Mouse (Mus musculus): ENCODE data around the gene Cpm.
A peak's percentile ranks its signal among the peaks of the same experiment; 100 is the strongest.

Gene Cpm

DNA sequence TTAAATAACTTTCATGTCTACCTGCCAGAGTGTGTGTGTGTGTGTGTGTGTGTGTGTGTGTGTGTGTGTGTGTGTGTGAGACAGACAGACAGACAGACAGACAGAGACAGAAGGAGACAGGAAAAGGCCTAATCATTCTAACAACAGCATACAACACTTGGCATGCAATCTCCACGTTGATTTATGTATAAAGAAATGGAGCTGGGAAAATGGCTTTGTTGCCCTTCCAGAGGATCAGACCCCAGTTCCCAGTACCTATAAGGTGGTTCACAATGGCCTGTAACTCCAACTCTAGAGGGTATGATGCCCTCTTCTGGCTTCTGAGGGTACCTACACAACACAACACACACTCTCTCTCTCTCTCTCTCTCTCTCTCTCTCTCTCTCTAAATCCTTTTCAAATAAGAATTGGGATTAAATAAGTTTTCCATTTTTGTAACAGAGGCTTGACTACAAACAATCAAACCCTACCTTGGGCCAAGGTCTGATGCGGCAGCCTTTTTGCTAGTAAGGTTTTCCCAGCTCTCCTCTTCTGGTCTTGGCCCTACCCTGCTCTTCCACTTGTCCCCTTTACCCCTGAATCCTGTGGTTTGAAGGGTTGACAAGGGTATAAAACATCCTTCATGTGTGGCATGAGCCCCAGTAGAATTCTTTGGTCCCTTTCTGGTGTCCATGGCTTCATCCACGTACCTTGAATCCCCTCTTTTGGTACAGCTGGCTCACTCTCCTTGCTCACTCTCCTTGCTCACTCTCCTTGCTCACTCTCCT is 6.7 kb downstream of the Cpm start:
- DNase-seq (ENCODE audit: low spot score): no peak

DNA sequence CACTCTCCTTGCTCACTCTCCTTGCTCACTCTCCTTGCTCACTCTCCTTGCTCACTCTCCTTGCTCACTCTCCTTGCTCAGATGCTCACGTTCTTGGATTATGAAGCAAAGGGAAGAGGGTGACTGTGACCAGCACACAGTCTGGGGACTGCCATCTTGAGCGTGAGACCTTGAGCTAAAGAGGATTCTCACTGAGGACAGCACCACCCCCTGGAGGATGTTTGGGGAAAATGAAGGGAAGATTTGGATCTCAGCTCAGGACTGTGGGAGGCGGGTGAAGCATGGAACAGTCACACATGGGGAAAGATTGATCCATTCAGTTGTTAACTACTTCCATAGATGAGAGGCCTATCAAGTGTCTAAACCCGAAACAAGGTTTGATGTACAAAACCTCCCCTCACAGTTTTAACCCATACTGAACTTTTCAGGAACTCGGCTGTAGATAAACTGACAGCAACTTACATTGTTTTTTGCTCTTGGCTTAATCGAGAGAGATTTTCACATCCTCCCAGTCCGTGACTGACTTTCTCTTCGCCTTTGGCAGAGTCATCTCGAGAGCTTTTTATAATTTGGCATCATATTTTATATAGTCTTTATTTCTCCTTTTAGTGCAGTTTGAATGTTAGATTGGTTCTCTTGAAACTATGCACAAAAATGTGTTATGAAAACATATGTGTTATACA is 7.9 kb downstream of the Cpm start:
- no peak for DNase-seq (ENCODE audit: low spot score)

DNA sequence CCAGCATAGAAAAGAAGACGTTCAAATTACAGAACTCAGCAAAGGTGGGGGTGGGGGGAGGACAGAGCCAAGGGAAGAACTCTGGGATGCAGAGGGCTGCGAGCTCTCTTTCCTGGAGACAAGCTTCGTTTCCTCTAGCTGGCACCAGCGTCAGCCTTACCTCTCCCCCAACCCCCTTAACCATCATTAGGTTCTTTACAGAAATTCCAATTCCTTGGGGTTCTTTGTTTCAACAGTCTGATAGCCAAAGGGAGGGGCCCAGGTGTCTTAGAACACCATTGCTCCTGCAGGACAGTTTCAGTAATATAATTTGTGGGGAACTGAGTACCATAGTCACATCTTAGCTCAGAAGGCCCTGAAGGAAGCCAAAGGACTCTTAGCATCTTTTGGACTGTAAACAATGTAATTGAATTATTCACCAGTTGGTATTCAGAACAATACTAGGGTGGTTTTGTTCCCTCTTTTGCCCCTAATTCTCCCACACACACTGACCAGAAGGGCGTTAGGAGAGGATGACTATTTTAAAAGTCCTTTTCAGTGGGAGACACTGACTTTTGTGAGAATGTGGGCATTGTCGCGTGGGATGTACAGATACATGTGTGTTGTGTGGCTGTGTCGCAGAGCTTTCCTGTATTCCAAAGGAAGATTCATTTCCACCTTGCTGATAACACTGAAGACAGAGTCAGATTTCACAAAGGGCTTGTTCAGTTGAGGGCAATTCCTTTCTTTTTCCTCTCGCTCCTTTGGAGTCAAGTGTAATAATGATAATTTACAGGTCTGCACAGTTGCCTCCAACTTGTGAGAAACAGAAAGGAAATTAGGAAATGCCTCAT is 8.7 kb downstream of the Cpm start:
- no peak for DNase-seq (ENCODE audit: low spot score)

DNA sequence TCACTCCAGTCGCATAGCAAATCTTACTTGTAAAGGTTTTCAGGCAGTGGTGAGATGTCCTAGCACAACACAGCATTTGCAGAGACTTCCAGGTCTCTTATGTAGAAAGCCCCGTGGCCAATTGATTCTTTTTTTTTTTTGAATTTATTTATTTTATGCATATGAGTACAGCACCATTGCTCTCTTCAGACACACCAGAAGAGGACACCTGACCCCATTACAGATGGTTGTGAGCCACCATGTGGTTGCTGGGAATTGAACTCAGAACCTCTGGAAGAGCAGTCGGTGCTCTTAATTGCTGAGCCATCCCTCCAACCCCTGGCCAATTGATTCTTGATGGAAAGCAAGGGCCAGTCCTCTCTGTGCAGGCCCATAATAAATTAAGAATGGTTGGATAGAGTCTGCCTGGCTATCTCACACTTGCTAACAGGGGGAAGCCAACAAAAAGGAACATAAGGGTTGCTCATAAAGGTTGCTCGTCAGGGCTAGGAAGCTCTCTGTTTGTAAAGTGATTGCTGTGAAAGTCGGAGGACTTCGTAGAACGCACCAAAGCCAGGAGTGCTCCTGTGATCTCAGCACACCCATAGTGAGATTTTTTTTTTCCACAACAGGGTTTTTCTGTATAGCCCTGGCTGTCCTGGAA is 9.4 kb downstream of the Cpm start:
- no peak for DNase-seq (ENCODE audit: low spot score)

DNA sequence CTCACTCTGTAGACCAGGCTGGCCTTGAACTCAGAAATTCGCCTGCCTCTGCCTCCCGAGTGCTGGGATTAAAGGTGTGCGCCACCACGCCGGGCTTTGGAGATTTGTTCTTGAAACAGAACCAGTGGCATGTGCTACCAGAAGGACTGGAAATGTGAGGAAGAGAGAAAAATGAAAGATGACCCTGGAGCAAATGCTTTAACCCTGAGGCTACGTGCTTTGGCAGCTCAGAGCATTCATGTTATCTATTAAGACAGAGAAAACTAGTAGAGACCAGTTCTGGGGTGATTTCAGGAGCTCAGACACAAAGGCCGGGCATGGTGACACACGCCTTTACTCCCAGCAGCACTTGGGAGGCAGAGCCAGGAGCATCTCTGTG is 9.9 kb downstream of the Cpm start:
- no peak for DNase-seq (ENCODE audit: low spot score)

DNA sequence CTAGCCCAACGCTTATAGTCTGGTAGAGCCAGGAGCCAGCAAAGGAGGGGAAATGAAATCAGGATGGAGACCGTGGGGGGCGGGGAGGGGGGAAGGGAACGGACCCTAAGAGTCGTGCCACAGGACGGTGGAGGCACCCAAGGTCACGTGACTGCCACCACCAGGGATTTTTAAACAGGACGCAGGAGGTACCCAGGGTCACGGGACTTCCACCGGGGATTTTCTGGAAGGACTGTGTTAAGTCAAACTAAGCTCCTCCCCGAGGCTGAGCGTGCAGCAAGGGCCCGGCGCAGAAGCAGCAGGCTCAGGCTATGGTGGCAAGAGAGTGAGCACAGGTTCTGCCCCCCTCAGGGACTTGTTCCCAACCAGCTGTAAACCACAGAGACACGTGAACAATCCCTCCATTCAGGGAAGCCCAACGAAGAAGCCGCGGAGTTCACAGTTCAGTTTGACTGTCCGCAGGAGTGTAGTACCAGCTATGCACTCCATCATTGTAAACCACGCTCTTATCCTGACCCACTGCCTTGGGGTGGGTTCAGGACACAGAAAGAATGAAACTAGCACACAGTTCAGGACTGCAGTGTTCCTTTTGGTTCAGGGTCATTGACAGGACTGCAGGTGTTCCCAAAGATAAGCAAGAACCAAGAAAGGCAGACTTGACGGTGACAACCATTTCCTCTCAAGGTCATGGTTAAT is 10.7 kb downstream of the Cpm start:
- peak; percentile 6 for DNase-seq (ENCODE audit: low spot score)

DNA sequence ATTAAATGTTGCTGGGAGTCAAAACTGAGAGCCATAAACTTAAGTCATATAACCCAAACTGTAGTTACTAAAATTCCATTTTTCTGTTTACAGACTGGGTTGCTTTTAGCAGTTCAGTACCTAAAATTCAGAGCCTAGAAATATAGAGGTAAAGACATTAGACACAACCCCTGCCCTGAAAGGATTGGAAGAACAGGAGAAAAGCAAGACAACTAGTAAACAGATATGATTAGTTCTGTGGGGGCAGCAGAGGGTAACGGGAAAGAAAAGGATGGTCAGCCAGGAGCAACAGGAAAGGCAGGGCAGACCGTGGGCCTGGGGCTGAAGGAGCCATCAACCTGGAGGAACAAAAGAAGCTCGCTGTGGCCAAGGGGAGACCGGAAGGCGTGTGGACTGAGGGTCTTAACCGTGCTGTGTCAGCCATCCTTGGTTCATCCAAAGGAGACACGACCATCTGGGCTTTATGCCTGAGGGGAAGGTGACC is 11.3 kb downstream of the Cpm start:
- DNase-seq (ENCODE audit: low spot score): no peak

DNA sequence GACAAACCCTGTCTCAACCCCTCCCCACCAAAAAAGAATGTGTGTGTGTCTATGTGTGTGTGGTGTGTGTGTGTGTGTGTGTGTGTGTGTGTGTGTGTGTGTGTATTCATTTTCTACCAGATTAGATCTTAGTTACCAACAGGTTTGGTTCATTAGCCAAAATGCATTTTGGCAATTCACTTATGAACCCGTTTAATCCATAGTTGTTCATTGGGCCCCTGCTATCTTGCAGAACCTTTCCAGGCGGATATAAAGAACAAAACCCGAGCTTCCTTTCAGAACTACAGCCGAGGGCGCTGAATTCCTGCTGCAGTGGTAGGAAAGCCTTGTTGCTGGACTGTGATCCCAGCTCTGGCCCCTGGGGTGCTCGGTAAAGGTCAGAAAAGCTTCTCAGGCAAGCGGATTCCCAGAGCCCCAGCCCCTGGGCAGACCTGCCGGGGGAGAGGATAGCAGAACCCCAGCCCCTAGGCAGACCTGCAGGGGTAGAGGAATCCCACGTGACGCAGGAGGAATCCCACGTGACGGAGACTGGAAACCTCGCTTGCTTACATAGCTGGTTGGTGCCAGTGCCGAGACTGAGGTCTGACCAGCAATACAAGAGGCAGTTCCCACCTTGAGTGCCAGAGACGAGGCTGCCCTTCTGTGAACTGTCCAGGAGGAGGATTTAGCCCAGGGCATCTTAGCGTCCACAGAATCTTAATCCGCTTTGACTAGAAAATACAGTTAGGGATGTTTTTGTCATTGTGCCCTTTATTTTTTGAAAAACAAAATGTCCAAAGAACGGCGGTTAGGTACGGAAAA is 12.3 kb downstream of the Cpm start:
- no peak for DNase-seq (ENCODE audit: low spot score)

DNA sequence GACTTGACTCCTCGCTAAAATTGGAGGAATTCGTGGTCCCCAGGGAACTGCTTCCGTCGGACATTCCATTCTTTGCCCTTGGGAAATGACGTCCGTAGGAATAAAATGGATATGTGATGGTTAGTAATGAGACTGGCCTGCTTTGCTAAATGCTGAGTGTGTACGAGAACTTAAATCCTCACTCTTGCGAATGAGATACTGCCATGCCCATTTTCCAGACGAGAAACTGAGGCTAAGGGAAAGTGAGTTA is 12.8 kb downstream of the Cpm start:
- DNase-seq (ENCODE audit: low spot score): no peak

DNA sequence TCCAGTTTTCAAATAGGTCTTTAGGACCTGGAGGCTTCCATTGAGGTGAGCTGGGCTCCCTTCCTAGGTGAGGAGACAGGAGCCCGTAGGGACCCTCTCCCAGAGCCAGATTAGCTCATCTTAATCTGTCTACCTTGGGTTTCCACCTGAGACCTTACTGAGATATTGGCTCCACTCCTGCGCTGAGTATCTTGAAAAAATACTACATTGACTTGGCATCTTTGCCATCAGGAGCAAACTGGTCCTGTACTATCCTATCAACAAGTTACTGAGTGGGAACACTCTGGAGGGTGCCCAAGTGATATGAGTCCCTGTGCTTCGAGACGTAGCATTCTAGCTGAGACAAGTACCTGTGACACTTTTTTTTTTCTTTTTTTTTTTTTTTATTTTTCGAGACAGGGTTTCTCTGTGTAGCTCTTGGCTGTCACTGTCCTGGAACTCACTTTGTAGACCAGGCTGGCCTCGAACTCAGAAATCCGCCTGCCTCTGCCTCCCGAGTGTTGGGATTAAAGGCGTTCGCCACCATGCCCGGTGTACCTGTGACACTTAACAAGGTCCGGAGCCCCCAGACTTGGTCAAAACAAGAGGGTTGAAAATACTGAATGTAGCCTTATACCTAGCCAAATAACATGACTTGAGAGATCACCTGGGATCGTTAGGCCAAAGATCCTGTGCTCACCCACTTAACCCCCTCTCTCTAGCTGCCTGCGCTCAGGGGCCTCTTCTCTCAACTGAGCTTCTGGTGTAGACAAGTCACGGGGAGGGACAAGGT is 13.4 kb downstream of the Cpm start:
- no peak for DNase-seq (ENCODE audit: low spot score)

DNA sequence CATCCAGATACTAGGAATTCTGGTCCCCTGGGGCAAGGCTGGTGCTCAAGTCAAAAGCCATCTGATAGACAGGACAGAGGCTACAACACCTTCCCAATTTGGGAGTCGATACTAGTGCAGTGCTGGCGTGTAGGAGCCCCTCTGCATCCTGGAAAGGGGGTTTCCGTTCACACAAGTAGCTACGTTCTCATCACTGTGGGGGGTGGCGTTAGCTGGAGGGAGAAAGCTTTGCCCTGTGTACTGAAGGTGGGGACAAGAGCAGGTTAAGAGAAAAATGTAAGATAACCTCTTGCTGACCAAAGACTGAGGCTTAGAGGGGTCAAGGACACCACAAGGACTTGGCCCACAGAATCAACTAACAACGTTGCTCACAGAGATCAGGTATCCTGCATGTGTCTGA is 14.0 kb downstream of the Cpm start:
- no peak for DNase-seq (ENCODE audit: low spot score)

DNA sequence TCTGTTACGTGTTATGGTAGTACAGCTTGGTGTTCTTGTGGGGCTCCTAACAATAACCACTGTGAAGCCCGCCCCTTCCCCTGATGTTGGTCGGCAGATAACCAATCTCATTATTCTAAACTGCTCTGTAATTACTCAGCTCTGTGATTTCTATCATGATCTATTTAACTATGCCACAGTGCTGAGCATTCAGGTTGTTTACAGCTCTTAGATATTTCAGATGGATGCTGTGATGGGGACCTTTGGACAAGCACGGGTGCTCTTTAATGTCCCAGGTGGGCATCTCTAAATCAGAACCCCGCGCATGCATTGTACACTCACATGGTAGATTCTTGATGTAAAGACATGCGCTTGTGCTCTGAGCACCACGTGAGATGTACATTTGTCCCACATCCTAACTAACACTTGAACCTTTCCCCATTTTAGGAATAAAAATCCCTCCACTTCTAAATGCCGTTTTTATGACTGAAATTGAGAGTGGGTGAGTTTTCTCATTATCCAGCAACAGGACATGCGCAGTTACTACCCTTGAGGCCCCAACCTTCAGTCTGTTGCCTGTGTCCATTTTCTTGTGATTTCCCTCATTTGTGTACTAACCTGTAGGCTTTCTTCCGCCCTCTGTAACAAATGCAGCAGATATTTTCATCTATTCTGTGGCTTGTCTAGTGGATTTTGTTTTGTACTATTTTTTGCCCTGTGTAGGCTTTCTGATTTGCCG is 14.6 kb downstream of the Cpm start:
- DNase-seq (ENCODE audit: low spot score): no peak

DNA sequence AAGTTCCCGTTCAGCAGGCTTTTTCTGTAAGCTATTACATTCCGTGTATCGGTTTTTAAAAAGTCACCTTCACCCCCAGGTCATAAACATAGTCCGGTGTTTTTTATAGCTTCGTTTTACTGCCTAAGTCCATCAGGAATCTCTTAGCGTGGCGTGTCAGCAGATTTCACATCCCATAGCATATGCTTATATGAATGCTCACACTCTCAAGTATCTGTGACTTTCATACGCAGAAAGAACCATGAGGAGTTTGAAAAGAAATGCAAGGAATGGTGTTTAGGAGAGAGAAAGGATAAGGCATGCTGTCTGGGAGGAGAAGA is 15.1 kb downstream of the Cpm start:
- no peak for DNase-seq (ENCODE audit: low spot score)

DNA sequence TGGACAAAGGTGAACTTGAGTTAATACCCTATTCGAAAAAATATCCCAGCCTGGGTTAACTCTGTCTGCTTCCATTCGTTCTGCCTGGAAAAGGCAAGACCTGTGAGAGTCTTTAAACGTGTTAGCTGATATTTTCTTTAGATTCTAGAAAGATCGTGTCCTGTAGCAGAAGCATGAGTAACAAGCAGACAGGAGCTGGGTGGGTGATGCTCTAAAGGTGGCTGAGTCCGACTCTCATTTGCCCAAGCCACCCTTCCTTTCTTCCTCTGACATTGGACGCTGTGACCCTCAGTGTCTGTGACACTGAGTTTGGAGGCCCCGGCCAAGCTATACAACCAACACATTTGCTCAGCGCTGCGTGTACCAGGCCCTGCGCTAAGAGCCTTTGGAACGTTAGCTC is 15.5 kb downstream of the Cpm start:
- DNase-seq (ENCODE audit: low spot score): no peak

DNA sequence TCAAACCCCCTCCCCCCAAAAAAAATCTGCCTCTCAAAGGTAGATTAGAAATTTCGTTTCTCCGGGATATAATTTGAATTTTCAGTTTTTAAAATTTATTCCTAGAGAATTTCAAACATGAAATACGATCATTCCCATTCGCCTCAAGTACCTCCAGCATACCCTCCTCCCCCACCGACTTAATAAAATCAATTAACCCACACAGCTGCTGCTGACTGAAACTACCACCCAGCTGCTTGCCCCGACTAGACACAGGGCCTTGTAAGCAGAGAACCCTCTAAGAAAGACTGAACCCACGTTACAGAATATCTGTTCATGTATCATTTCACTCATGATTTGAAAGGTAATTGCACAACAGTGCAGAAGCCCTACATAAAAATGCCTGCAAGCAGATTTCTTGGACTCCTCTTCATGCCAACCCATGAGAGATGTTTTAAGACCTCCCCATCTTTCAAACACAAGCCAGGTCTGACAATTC is 16.2 kb downstream of the Cpm start:
- no peak for DNase-seq (ENCODE audit: low spot score)

DNA sequence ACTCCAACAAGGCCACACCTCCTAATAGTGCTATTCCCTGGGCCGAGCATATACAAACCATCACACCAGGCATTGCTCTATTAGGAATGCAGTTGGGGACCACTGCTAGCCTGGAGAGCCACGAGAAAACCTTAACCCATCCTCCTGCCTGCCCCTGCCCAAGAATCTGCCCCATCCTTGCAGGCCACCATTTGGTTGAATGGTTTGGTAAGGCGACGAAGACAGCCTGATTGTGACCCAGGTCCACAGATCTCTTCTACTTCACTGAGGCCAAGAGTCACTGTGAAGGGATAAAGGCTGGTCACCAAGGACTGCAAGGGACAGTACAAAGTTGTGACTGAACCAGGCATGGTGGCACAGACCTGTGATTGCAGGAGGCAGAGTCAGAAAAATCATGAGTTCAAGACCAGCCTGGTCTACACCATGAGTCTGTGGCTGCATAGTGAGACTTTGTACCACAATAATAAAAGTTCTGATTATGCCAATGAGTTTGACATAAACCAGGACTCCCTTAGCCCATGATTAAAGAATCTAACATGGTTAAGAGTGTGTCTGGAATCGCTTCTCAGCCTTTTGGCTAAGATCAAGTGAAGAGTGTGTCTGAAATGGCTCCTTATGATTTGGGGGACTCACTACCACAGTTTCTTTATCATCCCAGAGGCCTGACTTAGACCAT is 17.3 kb downstream of the Cpm start:
- no peak for DNase-seq (ENCODE audit: low spot score)

DNA sequence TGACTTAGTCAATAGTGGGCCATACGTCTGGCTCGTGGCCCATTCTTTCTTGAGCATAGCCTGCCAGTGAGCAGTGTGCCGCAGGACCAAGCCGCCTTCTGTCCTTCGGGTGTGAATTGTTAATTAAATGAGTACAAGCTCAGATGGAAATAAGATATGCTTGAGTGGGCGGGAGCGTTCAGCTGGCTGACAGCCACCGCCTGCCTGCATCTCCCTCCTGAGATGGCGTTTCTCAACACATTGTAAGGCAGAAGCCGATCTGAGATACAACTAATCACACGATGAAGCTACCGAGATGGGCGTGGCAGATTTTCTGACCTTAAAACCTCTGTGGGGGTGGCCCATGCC is 17.8 kb downstream of the Cpm start:
- no peak for DNase-seq (ENCODE audit: low spot score)

DNA sequence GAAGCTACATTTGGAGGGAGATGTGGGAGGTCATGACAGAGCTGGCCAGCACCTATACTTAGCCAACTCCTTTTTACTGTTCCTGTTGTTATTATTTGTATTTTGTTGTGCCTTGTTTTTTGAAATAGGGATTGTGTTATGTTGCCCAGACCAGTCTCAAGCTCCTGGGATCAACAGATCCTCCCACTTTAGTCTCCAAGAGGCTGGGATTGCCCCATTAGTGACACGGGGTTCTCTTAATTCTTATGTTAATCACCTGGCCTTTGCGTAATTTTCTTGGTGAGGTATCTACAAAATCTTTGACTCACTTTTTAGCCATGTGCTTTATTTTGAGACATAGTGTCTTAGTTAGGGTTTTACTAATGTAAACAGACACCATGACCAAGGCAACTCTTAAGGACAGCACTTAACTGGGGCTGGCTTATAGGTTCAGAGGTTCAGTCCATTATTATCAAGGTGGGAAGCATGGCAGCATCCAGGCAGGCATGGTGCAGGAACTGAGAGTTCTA is 18.7 kb downstream of the Cpm start:
- DNase-seq (ENCODE audit: low spot score): no peak

DNA sequence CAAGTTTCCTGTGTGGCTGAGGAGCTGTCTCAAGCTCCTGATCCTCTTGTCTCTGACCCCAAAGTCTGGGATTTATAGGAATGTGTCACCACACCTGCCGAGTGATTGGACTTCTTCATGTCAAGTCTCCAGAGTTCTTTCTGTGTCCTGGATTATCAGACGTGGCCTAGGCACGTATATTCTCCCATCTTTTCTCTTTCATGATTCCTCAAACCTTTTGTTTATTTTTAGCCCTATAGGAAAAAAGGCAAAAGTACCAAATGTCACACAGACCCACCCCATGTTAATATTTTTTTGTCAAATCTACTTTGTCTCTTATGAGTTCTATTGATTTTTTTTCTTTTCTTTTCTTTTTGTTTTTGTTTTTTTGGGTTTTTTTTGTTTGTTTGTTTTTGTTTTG is 19.3 kb downstream of the Cpm start:
- no peak for DNase-seq (ENCODE audit: low spot score)

Data from ovary, postnatal 36 days (tissue).